Mouse (Mus musculus): ENCODE measurements around the gene Arhgef3.

DNA sequence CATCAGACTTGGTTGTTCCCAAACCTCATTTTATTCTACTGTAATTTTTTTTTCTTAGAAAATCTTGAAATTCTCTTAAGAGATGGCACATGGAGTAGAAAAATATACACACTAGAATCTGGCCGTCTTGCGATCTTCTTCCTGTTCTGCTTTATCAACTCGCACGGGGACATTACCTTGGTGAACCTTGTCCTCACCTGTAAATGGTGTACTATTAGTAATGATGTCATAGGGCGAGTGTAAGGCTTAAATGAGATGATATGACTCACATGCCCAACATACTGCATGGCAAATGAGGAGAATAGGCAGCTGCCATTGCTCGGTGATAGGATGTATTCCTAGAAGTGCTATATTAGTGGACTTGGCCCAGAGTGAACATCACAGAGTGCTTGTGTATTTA, 49.9 kb downstream of the Arhgef3 start:
- TF ChIP-seq CTCF (IDR thresholded peaks at IDR 0.05) (no peak), EP300 (IDR thresholded peaks at IDR 0.05) (no peak)

Measured in lung, postnatal 0 days (tissue).